Mouse (Mus musculus) E14TG2a.4 (cell line): ENCODE measurements around the gene Baz1a.

ENCODE experiments used
- CTCF ChIP-seq: conservative IDR thresholded peaks from 2 replicates; pipeline ENCODE4 v1.5.1; 2014; ENCODE audit warnings: low read length
- NANOG ChIP-seq: IDR thresholded peaks from 2 replicates; pipeline ENCODE4 v1.6.1; 2014; ENCODE audit warnings: borderline replicate concordance, low read length, mixed read lengths

GRCm38 (mm10) chr12:54861991-54862605 lies 152.1 kb downstream of the Baz1a start:
- TF ChIP-seq CTCF (no peak), NANOG (no peak)
